Mouse (Mus musculus) embryo, embryonic 11.5 days (tissue): Measurements from ENCODE around the gene Fes.

ENCODE experiments used
- DNase-seq: peaks from one replicate; pipeline ENCODE4 v3.0.0-alpha.2; 2012; ENCODE audit warnings: low read depth, low spot score

Gene Fes

DNA sequence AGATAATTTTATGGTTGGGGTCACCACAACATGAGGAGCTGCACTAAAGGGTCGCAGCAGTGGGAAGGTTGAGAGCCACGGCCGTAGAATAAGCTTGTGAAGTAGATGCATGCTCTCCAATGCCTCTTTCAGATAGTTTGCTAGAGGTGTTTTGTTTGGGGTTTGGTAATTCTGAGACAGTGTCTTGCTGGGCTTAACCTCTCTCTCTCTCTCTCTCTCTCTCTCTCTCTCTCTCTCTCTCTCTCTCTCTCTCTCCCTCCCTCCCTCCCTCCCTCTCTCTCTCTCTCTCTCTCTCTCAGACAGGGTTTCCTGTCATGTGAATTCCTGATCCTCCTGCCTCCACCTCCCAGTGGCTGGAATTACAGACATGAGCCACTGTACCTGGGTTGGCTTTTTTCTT, 13.0 kb downstream of the Fes start:
- DNase-seq: no peak

DNA sequence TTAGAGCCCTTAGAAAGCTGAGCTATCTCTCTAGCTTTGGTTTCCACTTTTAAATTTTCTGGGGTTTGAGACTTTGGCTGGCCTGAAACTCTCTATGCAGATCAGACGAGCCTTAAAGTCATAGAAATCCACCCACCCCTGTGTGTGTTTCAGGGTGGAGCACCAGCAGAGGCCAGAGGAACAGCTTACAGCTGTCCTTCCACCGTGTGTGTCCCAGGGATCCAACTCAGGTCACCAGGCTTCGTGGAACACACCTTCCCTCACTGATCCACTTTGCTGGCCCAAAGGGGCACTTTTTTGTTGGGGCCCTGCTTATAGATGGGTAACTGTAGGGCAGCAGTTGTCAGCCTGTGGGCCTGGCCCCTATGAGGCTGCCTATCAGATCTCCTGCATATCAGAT, 13.5 kb downstream of the Fes start:
- no peak for DNase-seq

DNA sequence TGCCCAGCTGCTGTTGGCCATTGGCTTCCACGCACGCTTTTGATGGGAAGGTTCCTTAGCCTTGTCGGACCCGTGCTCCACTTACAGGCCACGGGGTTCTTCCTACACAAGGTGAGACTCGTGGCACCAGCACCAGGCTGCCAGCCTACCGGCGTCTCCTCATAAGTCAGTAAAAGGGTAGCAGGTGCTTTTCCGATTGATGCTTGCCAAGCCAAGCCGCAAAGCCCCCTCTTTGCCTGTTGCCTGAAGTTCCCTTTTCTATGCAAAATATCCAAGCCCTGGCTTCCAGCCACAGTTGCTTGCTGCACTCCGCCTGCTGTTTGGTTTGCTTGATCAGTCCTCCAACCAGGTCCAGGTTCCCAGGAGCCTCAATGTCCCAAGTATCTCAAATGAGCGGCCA, 13.9 kb downstream of the Fes start:
- no peak for DNase-seq

DNA sequence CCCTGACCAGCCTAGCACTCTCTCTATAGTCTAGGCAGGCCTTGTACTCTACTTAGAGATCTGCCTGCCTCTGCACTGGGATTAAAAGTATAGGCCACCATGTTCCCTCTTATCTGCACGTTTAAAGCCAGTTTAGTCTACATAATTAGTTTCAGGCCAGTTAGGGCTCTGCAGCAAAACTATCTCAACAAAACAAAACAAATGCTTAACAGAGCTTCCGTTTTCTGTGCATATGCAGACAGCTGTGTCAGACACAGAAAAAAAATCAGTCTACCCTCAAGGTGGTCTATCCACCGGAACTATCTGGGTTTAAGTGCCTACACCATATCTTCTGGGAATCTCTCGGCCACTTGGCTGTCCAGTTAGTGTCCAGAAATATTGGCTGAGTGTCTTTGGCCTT, 14.4 kb downstream of the Fes start:
- no peak for DNase-seq

DNA sequence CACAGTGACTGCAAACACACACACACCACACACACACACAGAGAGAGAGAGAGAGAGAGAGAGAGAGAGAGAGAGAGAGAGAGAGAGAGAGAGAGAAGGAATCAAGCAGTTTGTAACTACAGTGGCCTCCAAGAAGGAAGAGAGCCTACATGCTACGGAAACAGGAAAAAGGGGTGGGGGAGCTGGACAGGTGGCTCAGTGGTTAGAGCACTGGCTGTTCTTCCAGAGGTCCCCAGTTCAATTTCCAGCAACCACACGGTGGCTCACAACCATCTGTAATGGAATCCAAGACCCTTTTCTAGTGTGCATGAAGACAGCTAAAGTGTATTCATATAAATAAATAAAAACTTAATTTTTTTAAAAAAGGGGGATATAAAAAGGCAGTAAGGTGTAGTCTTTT, 15.1 kb downstream of the Fes start:
- no peak for DNase-seq

DNA sequence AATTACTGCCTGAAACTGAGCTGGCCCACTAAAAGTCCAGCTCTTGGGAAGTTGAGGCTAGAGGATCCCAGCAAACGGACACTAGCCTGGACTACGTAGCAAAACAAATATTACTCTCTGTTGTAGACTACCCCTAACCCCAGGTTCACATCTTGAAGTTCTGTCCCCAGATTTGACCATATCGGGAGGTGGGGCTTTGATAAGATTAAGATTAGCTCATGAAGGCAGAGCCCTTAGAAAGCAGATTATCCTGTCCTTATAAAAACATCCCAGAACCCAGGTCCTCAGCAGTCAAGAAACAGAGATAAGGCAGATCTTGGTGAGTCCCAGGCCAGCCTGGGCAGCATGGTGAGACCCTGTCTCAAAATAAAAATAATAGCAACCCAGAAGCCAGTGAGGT, 15.6 kb downstream of the Fes start:
- no peak for DNase-seq

DNA sequence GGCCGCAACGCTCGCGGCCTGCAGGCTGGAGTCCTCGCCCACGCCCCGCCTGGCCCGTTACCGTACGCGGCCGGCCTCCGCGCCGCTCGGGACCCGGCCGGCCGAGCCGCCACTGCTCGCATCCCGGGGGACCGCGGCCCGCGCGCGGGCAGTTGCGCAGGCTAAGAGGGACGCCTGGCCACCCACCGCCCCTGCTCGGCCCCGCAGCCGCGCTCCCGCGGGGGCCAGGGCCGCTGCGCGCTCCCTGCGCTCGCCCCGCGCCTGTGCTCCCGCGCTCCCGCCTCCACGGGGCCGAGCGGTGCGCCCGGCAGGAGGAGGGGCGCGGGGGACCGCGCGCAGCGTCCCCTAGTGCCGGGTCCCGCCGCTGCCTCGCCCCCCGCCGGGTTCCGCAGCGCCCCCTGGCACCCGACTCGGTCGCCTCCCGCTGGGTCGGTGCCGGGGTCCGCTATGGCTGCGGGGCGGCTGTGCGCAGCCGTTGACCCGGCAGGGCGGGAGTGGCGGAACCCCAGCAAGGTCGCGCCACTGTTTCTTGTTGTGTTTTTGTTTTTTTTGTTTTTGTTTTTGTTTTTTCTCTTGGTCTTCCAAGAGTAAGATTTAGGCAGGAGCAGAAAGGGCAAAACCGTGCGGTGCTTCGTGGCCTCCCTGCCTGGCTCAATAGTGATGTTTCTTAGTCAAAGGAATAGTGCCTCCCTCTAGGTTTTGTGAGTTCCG, 16.6 kb downstream of the Fes start, which contains the start of gene Man2a2:
TSS of gene Man2a2 (minus strand) at position 335 of the 711 bp plus-strand sequence.
- no peak for DNase-seq

DNA sequence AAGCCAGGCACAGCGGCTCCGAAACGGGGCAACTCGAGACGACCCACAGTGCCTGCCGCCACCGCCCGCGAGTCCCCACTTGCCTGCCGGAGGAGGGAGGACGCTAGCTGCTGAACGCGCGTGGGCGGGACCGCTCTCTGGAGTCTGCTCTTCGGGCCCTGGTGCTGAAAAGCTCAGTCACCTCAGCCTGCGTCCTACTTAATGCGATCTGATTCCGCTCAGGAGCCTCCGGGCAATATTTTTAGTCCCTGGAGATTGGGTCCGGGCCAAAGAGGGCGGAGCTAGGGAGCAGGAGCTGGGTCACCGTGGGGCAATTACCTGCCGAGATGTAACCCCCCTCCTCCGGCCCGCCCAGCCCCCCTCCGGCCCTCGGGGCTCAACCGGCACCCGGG, 17.1 kb downstream of the Fes start:
- DNase-seq: no peak

DNA sequence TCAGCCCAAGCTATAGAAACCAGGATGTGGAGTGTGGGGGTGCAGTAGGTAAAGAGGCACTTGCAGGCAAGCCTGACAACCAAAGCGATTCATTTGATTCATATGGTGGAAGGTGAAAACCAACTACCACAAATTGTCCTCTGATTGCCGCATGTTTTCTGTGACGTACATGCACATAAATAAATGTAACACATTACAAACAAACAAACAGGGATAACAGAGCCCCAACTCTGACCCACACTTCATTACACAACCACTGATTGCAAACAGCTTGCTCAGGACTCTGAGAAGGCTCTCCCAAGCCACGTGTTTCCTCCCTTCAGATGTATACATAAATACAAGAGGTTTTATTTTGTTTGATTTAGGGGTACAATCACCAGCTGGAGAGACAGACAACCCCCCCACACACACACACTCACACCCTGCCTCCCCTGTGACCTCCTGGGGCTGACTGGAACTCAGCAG, 17.7 kb downstream of the Fes start:
- DNase-seq: no peak

DNA sequence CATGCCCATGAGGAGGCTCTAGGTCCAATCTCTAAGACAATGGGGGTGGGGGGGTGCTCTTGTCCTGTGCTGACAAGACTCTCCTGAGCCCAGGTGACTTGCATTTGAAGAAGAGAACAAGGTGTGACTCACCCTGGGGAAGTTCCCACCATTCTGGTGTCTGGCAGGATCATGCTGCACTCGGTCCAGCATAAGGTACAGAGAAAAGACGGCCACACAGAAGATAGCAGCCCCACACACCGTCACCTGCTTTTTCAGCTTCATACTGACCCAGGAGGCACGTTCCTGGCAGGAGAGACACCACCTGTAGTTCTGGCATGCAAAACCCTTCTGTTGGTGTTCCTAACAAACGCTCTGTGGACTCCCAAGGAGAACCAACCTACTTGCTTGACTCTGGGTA, 18.3 kb downstream of the Fes start:
- no peak for DNase-seq

DNA sequence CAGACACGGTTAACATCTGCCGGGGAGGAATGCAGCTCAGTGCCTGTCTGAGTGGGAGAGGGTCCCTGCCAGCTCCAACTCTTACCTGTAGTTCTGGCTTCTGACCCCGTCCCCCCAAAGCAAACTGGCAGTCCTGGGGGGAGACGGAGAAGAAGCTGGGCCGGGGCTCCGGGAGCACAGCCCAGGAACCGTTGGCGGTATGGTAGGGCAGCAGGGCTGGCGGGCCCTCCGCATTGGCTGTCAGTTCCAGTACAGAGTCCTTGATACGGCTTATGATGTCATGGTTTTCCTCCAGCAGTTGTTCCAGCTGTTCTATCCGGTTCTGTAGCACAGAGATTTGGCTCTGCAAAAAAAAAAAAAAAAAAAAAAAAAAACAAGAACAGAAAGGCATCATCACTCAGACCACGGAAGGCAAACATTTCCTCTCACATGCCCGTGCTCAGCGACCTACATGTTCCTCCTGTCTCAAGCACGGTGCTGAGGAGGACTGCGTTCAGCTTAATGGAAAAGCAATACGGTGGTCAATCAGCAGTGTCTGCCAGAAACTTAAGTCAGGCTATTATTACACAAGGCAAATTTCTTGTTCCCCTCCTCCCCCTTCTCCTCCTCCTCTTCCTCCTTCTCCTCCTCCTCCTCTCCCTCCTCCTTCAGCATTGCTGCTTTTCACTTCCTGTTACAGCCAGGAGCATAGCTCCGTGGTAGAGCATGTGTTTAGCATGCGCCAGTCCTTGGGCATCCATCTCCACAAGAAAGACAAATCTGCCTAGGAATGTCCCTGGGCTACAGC, 18.9 kb downstream of the Fes start:
- no peak for DNase-seq

DNA sequence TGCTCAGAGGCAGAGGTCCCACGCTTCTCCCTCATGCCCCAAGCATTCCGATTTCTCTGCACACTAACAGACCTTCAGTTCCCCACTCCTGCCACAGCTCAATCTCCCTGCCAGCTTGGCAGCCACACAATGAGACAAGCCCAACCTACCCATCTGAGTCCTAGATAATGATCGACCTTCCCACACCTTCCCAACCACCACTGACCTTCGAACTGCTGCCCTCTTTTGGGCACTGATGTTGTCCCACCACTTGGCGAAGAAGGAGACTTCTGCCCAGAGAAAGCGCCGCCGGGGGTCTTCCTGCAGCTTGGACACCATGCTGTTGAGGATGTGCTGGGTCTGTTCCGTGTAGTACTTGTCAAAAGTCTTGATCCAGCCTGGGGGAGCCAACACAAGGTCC, 19.7 kb downstream of the Fes start:
- no peak for DNase-seq

DNA sequence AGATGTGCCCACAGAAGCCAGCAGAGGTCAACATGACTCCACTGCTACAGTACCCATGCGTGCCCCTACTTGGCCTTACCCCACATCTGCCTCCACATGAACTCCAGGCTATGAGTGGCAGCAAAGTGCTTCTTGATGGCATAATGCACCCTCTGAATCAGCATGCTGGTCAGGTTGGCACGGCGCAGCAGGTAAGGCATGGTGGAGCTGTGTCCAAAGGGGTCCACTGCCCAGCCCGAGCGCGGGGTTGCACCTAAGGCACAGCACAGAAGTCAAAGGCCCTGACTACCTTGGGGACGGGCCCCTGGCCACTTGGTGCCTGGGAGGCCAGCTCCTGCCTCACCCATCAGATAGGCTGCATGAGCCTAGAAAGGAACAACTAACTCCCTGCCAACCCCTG, 20.5 kb downstream of the Fes start:
- DNase-seq: no peak

DNA sequence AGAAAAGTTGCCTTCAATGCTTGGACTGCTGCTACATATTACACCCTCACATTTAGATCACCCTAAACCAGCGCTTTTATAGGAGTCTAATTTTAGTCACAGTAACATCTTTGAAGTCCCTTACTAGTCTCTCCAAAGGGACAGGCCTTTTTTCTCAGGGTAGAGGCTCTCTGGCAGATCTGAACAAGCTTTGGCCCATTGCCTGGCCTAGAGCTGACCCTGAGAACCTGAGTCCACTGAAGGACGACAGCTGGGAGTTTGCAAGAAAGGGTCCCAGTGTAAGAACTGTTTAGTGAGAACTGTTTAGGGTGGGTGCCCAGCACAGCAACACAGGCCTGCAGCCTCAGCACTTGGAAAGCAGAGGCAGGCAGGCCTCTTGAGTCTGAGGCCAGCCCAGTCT, 22.0 kb downstream of the Fes start:
- DNase-seq: no peak

DNA sequence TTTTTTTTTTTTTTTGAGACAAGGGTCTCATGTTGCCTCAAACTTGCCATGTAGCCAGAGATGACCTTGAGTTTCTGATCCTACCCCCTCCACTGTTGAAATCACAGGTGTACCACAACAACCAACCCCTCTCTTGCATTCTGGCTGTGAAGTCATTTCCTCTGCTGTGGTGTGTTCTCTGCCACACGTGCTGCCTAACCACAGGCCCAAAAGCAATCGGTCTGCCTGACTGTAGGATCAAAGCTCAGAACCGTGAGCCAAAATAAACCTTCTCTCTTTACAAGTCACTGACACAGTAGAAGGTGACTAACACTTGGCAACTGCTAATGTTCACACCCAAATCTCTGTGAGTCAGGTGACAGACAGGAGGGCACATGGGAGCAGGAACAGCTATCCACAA, 27.3 kb downstream of the Fes start:
- no peak for DNase-seq

DNA sequence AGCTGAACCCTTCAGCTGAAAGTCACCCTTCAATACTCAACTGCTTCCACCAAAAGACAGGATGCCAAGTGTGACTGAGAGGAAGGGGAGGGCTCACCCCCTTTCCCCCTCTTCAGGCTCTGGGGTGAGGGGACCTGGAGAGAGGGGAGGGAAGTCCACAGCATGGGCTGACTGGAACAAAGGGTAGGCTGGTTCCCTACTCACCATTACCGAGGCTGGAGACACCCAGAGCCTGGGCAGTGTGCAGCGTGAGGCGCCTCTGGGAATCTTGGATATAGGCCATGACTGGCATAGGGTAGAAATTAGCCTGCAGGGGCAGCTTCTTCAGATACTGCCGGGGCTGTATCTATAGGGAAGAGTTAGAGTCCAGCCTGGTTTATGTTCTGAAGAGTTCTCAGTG, 29.7 kb downstream of the Fes start:
- DNase-seq: no peak

DNA sequence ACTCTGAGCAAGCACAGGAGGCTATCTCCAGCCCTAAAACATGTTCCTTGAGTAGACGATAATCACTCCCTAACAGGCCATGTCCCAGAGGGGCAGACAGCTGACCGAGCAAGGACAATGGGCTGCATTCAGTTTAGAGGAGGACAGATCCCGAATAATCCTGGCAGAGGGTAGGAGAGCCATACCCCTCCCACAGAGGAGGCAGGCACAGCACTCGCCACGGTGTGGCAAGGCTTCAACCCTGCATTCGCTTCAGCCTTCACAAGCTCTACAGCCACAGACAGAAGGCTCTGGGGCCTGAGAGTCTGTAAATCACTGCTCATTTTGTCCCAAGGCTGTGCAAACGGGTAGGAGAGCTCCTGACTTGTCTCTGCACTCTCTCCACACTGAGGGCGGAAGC, 30.6 kb downstream of the Fes start:
- DNase-seq: no peak

DNA sequence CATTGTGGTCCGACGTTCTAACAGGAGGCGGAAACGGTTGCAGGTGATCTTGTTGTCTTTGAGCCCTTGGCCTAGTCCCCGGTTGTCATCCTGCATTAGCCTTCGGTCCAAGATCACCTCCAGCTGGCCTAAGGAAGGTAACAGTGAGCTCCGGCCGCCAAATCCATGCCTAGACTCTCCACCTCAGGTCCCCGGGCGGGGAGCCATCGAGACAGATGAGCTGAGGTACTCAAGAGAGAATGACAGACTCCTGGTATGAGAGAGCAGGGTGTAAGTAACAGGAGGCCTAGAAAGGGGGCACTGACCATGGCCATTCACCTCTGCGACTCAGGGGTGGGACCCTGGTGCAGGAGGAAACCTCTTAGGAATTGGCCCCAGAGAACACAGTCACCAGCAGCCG, 31.4 kb downstream of the Fes start:
- no peak for DNase-seq

DNA sequence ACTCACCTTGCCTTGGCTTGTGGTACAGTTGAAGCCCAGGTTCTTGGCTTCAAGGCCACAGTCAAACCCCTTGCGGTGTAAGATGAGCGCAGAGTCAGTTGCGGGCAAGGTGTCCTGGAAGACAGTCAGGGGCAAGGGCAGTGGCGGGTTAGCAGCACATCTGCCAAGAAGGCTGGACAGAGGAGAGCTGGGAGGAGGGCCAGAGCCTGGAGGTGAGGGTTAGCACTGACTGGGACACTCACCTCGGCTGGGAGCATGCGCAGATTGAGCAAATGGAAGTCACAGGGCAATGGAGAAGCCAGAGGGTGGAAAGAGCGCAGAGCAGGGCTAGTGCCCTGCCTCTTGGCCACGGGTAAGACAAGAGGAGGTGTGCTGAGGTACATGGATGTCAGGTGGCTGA, 34.8 kb downstream of the Fes start:
- DNase-seq: no peak

DNA sequence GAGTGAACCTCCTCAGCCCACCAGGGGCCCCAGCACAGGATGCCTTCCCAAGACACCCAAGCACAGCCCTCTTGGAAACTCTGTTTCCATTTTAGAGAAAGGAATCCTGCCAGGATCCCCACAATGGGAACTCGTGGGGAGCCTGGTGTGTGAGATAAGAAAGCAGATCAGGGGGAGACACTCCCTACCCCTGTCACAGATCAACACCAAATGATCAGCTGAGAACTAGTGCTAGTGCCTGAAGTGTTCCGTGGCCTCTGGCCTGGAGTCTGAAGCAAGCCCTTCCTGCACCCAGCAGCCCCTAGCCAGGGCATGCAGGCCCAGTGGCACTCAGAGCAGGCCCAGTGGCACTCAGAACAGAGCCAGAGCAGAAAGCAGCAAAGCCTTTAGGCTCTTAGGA, 36.9 kb downstream of the Fes start:
- no peak for DNase-seq

DNA sequence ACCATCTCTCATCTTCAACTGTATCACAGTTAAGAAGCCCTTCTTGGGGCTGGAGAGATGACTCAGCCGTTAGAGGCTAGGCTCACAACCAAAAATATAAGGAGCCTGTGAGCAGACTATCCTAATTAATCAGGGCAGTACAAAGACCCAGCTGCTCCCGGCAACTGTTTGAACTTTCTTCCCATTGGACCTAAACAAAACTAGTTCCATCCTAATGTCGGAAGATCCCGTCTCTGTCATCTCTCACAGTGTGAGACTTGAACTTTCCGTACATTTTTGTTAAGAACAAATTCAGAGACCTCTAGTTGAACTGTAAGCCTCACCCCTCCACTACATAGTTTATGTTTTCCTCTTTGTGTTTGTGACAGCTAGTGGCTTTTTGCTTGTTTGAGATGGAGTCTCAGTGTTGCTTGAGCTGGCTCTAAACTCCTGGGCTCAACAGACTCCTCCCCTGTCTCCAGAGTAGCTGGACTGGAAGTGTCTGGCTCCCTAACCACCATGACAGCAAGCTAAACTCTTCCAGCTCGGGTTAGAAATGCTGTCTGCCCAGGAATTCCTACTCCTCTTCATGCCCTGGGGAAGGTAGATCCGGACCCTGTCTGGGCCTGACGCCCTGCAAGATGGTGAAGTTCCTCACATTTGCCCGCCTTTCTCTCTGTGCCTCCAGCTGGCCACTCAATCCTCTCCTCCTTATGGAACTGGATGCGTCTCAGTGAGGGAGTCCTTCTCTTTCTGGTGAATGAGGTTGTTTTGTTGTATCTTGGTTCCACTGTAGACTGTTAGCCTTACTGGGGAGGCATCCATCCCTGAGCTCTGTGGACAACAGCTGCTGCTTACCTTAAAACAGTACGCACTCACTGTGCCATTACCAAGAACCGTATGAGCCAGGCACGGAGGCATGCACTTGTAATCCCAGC, 39.8 kb downstream of the Fes start:
- no peak for DNase-seq

DNA sequence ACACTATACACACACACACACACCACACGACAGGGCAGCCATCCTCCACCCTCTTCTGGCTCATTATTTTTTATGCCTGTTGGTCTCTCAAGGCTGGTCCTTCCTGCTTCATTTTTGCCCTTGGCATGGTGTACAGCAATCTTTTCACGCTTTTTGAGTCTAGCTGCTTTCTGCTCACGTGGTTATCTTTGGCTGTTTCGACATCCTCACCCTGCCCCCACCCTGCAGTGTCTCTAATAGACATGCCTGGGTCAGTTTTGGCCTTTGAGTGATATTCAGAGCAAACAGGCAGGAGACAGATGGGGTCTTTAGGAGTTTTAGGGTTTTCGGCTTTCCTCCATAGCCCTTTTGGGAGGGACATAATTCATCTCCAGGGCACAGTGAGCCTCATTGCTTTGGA, 40.9 kb downstream of the Fes start:
- no peak for DNase-seq
